22 mouse cellular contexts compared by ENCODE assay signal in genomic region chr13:80864195-80864594, GRCm38 (mm10). TPM values are rescaled to one million over a fixed set of nuclear protein-coding genes. Genes with fewer than 3 reads are reported as not detected.
DNase-seq lines count a peak whose midpoint lies in the region; ATAC-seq and TF ChIP-seq lines count a peak whose summit lies in the region.
"Had no signal": no experiment of that assay in that cellular context is flagged by ENCODE, and none has a peak within 500 bp of the region (broad histone marks: within the 10 kb centered on the region; RNA-seq: fewer than 3 reads in every experiment).

No protein-coding gene starts in this region.

- no peaks in the 10 kb centered on the region for H3K27me3 ChIP-seq in intestine, embryonic 16.5 days (replicated peaks; ENCODE audit: control insufficient read depth, insufficient read depth, low read length)
- H3K27me3 ChIP-seq: CH12.LX; forebrain, embryonic 12.5 days; heart, embryonic 13.5 days; hindbrain, embryonic 12.5 days had no signal

- H3K9ac ChIP-seq in intestine, embryonic 16.5 days (ENCODE audit: low read depth, low read length) = no peak overlapping the region
- H3K9ac ChIP-seq: forebrain, embryonic 12.5 days; heart, embryonic 13.5 days; hindbrain, embryonic 12.5 days had no signal

- H3K4me3 ChIP-seq in left cerebral cortex, adult 2 months = no peak overlapping the region
- H3K4me3 ChIP-seq in intestine, embryonic 16.5 days (ENCODE audit: low read length) = no peak overlapping the region
- H3K4me3 ChIP-seq: forebrain, embryonic 12.5 days; heart, embryonic 13.5 days; hindbrain, embryonic 12.5 days had no signal

- no peak overlapping the region for H3K4me2 ChIP-seq in intestine, embryonic 16.5 days (ENCODE audit: low read depth, low read length)
- H3K4me2 ChIP-seq: forebrain, embryonic 12.5 days; heart, embryonic 13.5 days; hindbrain, embryonic 12.5 days had no signal

- peak; percentile 95 for ATAC-seq in megakaryocyte progenitor cell, adult 5-6 weeks (replicated peaks; ENCODE audit: poor library complexity)
- ATAC-seq in intestine, embryonic 16.5 days = no peak
- ATAC-seq: forebrain, embryonic 16.5 days; hindbrain, embryonic 16.5 days; inflammation-experienced regulatory T-cells, adult 6 months had no signal

- H3K9me3 ChIP-seq in intestine, embryonic 16.5 days (ENCODE audit: control insufficient read depth, low read length) = no peaks in the 10 kb centered on the region
- H3K9me3 ChIP-seq: forebrain, embryonic 12.5 days; heart, embryonic 13.5 days; hindbrain, embryonic 12.5 days had no signal

- H3K27ac ChIP-seq in left cerebral cortex, adult 2 months = no peak overlapping the region
- no peak overlapping the region for H3K27ac ChIP-seq in intestine, embryonic 16.5 days (ENCODE audit: low read length)
- H3K27ac ChIP-seq: forebrain, embryonic 12.5 days; heart, embryonic 13.5 days; hindbrain, embryonic 12.5 days had no signal

- no peaks in the 10 kb centered on the region for H3K36me3 ChIP-seq in intestine, embryonic 16.5 days (ENCODE audit: control insufficient read depth, insufficient read depth, low read length)
- H3K36me3 ChIP-seq: forebrain, embryonic 12.5 days; heart, embryonic 13.5 days; hindbrain, embryonic 12.5 days had no signal

- DNase-seq in 3134 (ENCODE audit: extremely low read depth, insufficient read length, low spot score) (peak; percentile 41), 416B (ENCODE audit: low read depth) (peak; percentile 93)
- DNase-seq in fibroblast of lung, adult 2 months (ENCODE audit: low read depth) = peak; percentile 36
- no peak for DNase-seq in kidney, postnatal 36 days
- no peak for DNase-seq in left cerebral cortex, adult 2 months (ENCODE audit: extremely low spot score in 1 of 2, low spot score in 2 of 2)
- DNase-seq: adrenal gland, adult 2 months; adrenal gland, postnatal 25 days; cerebellum, adult 18-20 months; cerebellum, adult 9-11 months; cerebellum, postnatal 36 days; gastrocnemius, postnatal 25 days; heart, adult 11 months; heart, postnatal 36 days had no signal

- 76% methylated on average over 3 of the region's 3 CpGs for WGBS in intestine, embryonic 16.5 days

- TF ChIP-seq CTCF in left cerebral cortex, adult 2 months (IDR thresholded peaks at IDR 0.05) = no peak

- intact Hi-C loops in left cerebral cortex, adult 2 months (cut with DNase I) = no loop called here

- no peaks in the 10 kb centered on the region for H3K4me1 ChIP-seq in intestine, embryonic 16.5 days (ENCODE audit: control insufficient read depth, insufficient read depth, low read length)
- H3K4me1 ChIP-seq: forebrain, embryonic 12.5 days; heart, embryonic 13.5 days; hindbrain, embryonic 12.5 days had no signal

RNA-seq across cellular contexts. Expression of gene Arrdc3, which starts 19.0 kb away (rescaled TPM):
- 17.5 and 28.3 TPM in 2 replicates for total RNA-seq in megakaryocyte progenitor cell, adult 5-6 weeks (2015)
- 30.9 and 44.2 TPM in 2 replicates for total RNA-seq in megakaryocyte progenitor cell, adult 5-6 weeks (2017)
- 10 to 100 TPM; 34.0 to 39.4 TPM for total RNA-seq in left cerebral cortex, adult 2 months (2021)
- polyA plus RNA-seq in intestine, embryonic 16.5 days (2015; fragmentation: Nextera tagmentation; extraction: Ambion mirVana) = 36.2 and 40.9 TPM in 2 replicates

Comparison
In these comparisons a context has a peak if more than half of its experiments do, and no peak if none do; other contexts are left out.
1. DNase-seq: peak in 3134 (single experiment), 416B (single experiment) and fibroblast of lung, adult 2 months (single experiment); none in kidney, postnatal 36 days (0 of 2) and left cerebral cortex, adult 2 months (0 of 2).